29 mouse cellular contexts compared by ENCODE assay signal in genomic region chrX:47157742-47158141, GRCm38 (mm10).
DNase-seq lines count a peak whose midpoint lies in the region; ATAC-seq and TF ChIP-seq lines count a peak whose summit lies in the region.
"Had no signal": no experiment of that assay in that cellular context is flagged by ENCODE, and none has a peak within 500 bp of the region (broad histone marks: within the 10 kb centered on the region; RNA-seq: fewer than 3 reads in every experiment).

No protein-coding gene starts in this region.

- peak; percentile 2 to 50 for DNase-seq in frontal cortex, adult 2 months (ENCODE audit: extremely low spot score in 1 of 2, low spot score in 1 of 2)
- DNase-seq in frontal cortex, postnatal 10 days (ENCODE audit: low spot score in 2 of 2), result no peak
- peak; percentile 2 for DNase-seq in limb, embryonic 14.5 days (ENCODE audit: low spot score)
- DNase-seq in limb, embryonic 10.5 days (ENCODE audit: low spot score), result no peak
- peak; percentile 19 for DNase-seq in thymus, postnatal 14 days
- no peak for DNase-seq in thymus, adult 18-20 months
- peak; percentile 7 for DNase-seq in thymus, postnatal 4 days
- DNase-seq in gastrocnemius, postnatal 10 days, result no peak
- DNase-seq: adrenal gland, postnatal 25 days; cerebellum, adult 18-20 months; cerebellum, postnatal 10 days; gastrocnemius, adult 2 months; heart, adult 2 months; heart, postnatal 4 days; kidney, adult 9 months; kidney, postnatal 14 days; lung, adult 2 months; lung, postnatal 10 days; retina, postnatal 1 day had no signal

- no peak; the same call in 1 of the 2 replicates for ATAC-seq in limb, embryonic 14.5 days (ENCODE audit: low FRiP score, low read depth)
- ATAC-seq: forebrain, embryonic 15.5 days; intestine, postnatal 0 days; midbrain, embryonic 13.5 days had no signal

- H3K9ac ChIP-seq in limb, embryonic 14.5 days (ENCODE audit: low read depth, low read length, severe bottlenecking), result no peak overlapping the region
- H3K9ac ChIP-seq: embryonic facial prominence, embryonic 13.5 days; forebrain, embryonic 15.5 days; heart, embryonic 12.5 days; hindbrain, embryonic 13.5 days; limb, embryonic 15.5 days; liver, embryonic 14.5 days; midbrain, embryonic 13.5 days had no signal

- H3K4me2 ChIP-seq in limb, embryonic 14.5 days (replicated peaks; ENCODE audit: low read depth, low read length, severe bottlenecking), result no peak overlapping the region
- H3K4me2 ChIP-seq: embryonic facial prominence, embryonic 13.5 days; forebrain, embryonic 15.5 days; heart, embryonic 12.5 days; hindbrain, embryonic 13.5 days; limb, embryonic 15.5 days; midbrain, embryonic 13.5 days had no signal

- TF ChIP-seq POLR2A in limb, embryonic 14.5 days (IDR thresholded peaks at IDR 0.05; ENCODE audit: borderline replicate concordance, extremely low read depth, insufficient read depth, insufficient read length), result no peak

- no peak overlapping the region for H3K27ac ChIP-seq in limb, embryonic 14.5 days (replicated peaks; ENCODE audit: low read depth, low read length)
- H3K27ac ChIP-seq in limb, embryonic 10.5 days, result no peak overlapping the region
- H3K27ac ChIP-seq: embryonic facial prominence, embryonic 13.5 days; forebrain, embryonic 10.5 days; forebrain, embryonic 15.5 days; gastrocnemius, adult 2 months; heart, adult 2 months; hindbrain, embryonic 13.5 days; limb, embryonic 15.5 days; liver, embryonic 14.5 days; macrophage; midbrain, embryonic 13.5 days had no signal

- WGBS in limb, embryonic 14.5 days, result 50% methylated on average over 2 of the region's 2 CpGs
- 78% methylated on average over 2 of the region's 2 CpGs for WGBS in limb, embryonic 10.5 days

- no peaks in the 10 kb centered on the region for H3K9me3 ChIP-seq in limb, embryonic 14.5 days (ENCODE audit: control insufficient read depth, low read length)
- H3K9me3 ChIP-seq in limb, embryonic 10.5 days (replicated peaks), result no peaks in the 10 kb centered on the region
- H3K9me3 ChIP-seq: embryonic facial prominence, embryonic 13.5 days; forebrain, embryonic 10.5 days; forebrain, embryonic 15.5 days; heart, embryonic 12.5 days; hindbrain, embryonic 13.5 days; limb, embryonic 15.5 days; midbrain, embryonic 13.5 days had no signal

- H3K36me3 ChIP-seq in limb, embryonic 14.5 days (ENCODE audit: control insufficient read depth, insufficient read depth, low read length), result no peaks in the 10 kb centered on the region
- H3K36me3 ChIP-seq in limb, embryonic 10.5 days, result no peaks in the 10 kb centered on the region
- H3K36me3 ChIP-seq: embryonic facial prominence, embryonic 13.5 days; forebrain, embryonic 10.5 days; forebrain, embryonic 15.5 days; heart, embryonic 12.5 days; hindbrain, embryonic 13.5 days; limb, embryonic 15.5 days; midbrain, embryonic 13.5 days had no signal

- no peak overlapping the region for H3K4me3 ChIP-seq in limb, embryonic 14.5 days (replicated peaks; ENCODE audit: low read length)
- H3K4me3 ChIP-seq in limb, embryonic 10.5 days, result no peak overlapping the region
- H3K4me3 ChIP-seq: embryonic facial prominence, embryonic 13.5 days; forebrain, embryonic 10.5 days; forebrain, embryonic 15.5 days; gastrocnemius, adult 2 months; heart, adult 2 months; heart, embryonic 12.5 days; hindbrain, embryonic 13.5 days; limb, embryonic 15.5 days; midbrain, embryonic 13.5 days had no signal

- no peaks in the 10 kb centered on the region for H3K27me3 ChIP-seq in limb, embryonic 14.5 days (ENCODE audit: control insufficient read depth, insufficient read depth, low read length)
- H3K27me3 ChIP-seq in limb, embryonic 10.5 days (ENCODE audit: low read depth, poor library complexity, severe bottlenecking), result no peaks in the 10 kb centered on the region
- H3K27me3 ChIP-seq: embryonic facial prominence, embryonic 13.5 days; forebrain, embryonic 15.5 days; heart, embryonic 12.5 days; hindbrain, embryonic 13.5 days; limb, embryonic 15.5 days; midbrain, embryonic 13.5 days had no signal

- H3K4me1 ChIP-seq in limb, embryonic 14.5 days (ENCODE audit: control insufficient read depth, insufficient read depth, low read length), result no peaks in the 10 kb centered on the region
- H3K4me1 ChIP-seq in limb, embryonic 10.5 days, result no peaks in the 10 kb centered on the region
- H3K4me1 ChIP-seq: embryonic facial prominence, embryonic 13.5 days; forebrain, embryonic 10.5 days; forebrain, embryonic 15.5 days; heart, embryonic 12.5 days; hindbrain, embryonic 13.5 days; limb, embryonic 15.5 days; midbrain, embryonic 13.5 days had no signal

Comparison
In these comparisons a context has a peak if more than half of its experiments do, and no peak if none do; other contexts are left out.
1. DNase-seq: peak in frontal cortex, adult 2 months (2 of 2), limb, embryonic 14.5 days (single experiment), thymus, postnatal 14 days (single experiment) and thymus, postnatal 4 days (single experiment); none in frontal cortex, postnatal 10 days (0 of 2), limb, embryonic 10.5 days (single experiment), thymus, adult 18-20 months (0 of 2) and gastrocnemius, postnatal 10 days (single experiment).